Mouse (Mus musculus) midbrain, embryonic 15.5 days (tissue): ENCODE measurements around the gene Stum. TPM values are rescaled to one million over a fixed set of nuclear protein-coding genes. Genes with fewer than 3 reads are reported as not detected.

Experiments used
- ATAC-seq: fragments of 200-750 bp; cut with Nextera tagmentation; replicated peaks from 2 replicates; pipeline ENCODE4 v1.8.0; 2017; ENCODE audit warnings: moderate TSS enrichment
- H3K27ac ChIP-seq: fragments of 300-500 bp; sonication (generic); 2 replicates; pipeline ENCODE4 v1.5.1; 2015; ENCODE audit warnings: mild to moderate bottlenecking, inconsistent platforms
- H3K27me3 ChIP-seq: fragments of 300-500 bp; sonication (generic); replicated peaks from 2 replicates; pipeline ENCODE4 v1.6.1; 2015; ENCODE audit warnings: inconsistent platforms
- H3K36me3 ChIP-seq: fragments of 300-500 bp; sonication (generic); replicated peaks from 2 replicates; pipeline ENCODE4 v1.6.1; 2015; ENCODE audit warnings: inconsistent platforms
- H3K4me1 ChIP-seq: fragments of 300-500 bp; sonication (generic); 2 replicates; pipeline ENCODE4 v1.6.1; 2015; ENCODE audit warnings: inconsistent platforms
- H3K4me2 ChIP-seq: fragments of 300-500 bp; sonication (generic); 2 replicates; pipeline ENCODE4 v1.6.1; 2015; ENCODE audit warnings: inconsistent platforms, mild to moderate bottlenecking, moderate library complexity
- H3K4me3 ChIP-seq: fragments of 300-500 bp; sonication (generic); 2 replicates; pipeline ENCODE4 v1.5.1; 2015; ENCODE audit warnings: mild to moderate bottlenecking, inconsistent platforms
- H3K9ac ChIP-seq: fragments of 300-500 bp; sonication (generic); 2 replicates; pipeline ENCODE4 v1.6.1; 2015; ENCODE audit warnings: mild to moderate bottlenecking, inconsistent platforms
- H3K9me3 ChIP-seq: fragments of 300-500 bp; sonication (generic); 2 replicates; pipeline ENCODE4 v1.6.1; 2016; ENCODE audit warnings: inconsistent platforms
- WGBS: fragments of 180-500 bp; shearing (Covaris S2); methylation state at CpG from one replicate; pipeline ENCODE4 v1.1.7; 2015; ENCODE audit warnings: mixed read lengths; 5-methylcytosine and 5-hydroxymethylcytosine counted together
- polyA plus RNA-seq: library from polyadenylated mRNA; unstranded; fragments of >200 nt; fragmentation: Nextera tagmentation; extraction: Ambion mirVana; gene quantifications from 2 replicates; pipeline ENCODE4 v1.2.1, GENCODE M21; 2015

Stum gene
- polyA plus RNA-seq, 1 experiment from 2014 or later: 7.2 TPM

DNA sequence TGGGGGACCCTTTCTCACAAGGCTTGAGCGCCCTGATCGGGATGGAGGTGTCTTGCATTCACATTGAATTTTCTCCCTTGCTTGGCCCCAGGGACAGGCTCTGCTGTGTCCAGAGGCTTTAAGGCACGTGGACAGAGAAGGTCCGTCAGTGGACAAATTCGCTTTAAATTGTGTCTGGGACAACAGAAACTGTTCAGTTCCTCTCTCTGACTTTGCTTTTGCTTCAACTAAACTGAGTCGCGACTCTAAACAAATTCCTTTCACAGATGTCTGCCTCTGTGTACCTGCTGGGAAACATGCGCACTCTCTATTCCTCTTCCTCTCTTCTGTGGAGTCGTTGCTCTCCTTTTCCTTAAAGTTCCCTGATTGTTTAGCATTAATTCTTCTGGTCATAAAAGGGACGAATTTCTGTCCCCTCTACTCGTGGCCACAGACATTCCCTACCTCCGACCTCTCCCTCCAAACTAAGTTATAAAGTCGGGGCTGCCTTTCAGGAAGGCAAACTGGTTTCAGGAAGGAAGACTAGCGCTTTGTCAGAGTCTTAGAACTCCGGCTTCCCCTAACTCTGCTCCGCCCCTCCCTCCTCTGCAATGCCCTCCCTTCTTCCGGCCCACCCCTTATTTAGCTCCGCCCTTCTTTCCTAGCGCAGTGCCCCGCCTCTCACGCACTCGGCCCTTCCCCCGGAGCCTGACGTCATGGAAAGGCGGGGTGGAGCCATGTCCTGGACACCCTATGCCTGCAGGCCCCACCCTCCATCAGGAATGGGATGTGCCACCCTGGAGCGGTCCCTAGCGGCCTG is 96.2 kb downstream of the Stum start:
- 1% methylated on average over 27 of the region's 27 CpGs for WGBS
- Histone ChIP-seq H3K4me2 (peak overlapping the region; percentile 55), H3K4me3 (peak overlapping the region; percentile 37), H3K9ac (peak overlapping the region; percentile 23), H3K4me1 (peaks cover 23% of the 10 kb centered on the region), H3K36me3 (no peaks in the 10 kb centered on the region), H3K9me3 (no peaks in the 10 kb centered on the region), H3K27ac (peak overlapping the region; percentile 59), H3K27me3 (no peaks in the 10 kb centered on the region)
- peak; percentile 97 for ATAC-seq

DNA sequence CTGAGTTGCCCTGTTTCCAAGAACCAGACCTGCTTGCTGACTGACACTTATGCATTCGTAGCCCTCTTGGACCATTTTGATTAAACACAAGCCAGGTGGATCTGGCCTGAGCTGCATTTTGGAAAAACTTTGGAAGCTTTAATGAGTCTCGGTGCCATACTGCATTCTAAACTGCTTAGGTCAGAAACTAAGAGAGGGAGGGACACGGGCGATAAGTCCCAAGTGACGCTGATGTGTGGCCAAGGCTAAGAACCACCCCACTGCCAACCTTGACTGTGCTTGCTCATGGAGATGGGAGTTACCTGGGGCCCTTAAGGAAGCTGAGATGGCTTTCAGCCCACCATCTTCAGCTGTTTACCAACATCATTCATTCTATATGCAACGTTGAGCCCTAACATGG is 98.0 kb downstream of the Stum start:
- H3K27me3 ChIP-seq: no peaks in the 10 kb centered on the region
- no peaks in the 10 kb centered on the region for H3K36me3 ChIP-seq
- H3K9me3 ChIP-seq: no peaks in the 10 kb centered on the region
- 89% methylated on average over 6 of the region's 6 CpGs for WGBS
- no peak overlapping the region for H3K4me3 ChIP-seq
- no peak for ATAC-seq
- no peak overlapping the region for H3K27ac ChIP-seq
- no peak overlapping the region for H3K9ac ChIP-seq
- H3K4me2 ChIP-seq: no peak overlapping the region
- peaks cover 23% of the 10 kb centered on the region for H3K4me1 ChIP-seq

DNA sequence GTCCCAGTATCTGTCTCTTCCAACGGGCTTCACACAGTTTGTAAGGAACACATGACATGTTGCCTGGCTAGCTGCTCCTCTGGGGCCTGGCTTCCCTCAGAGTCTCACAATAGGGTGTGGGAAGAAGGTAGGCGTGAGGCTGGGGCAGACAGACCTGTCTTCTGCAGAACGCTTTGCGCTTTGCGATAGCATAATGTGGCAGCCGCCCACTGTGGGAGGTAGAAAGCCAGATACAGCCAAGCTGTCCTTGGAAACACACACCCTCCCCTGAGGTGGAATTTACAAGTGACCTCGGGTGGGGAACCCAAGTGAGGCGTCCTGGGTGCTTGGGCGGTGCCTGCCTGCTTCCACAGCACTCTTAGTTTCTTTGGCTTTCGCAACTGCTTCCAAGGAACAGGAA is 98.8 kb downstream of the Stum start:
- Histone ChIP-seq H3K9ac (no peak overlapping the region), H3K27ac (no peak overlapping the region), H3K4me3 (no peak overlapping the region), H3K9me3 (no peaks in the 10 kb centered on the region), H3K4me1 (peaks cover 23% of the 10 kb centered on the region), H3K4me2 (no peak overlapping the region), H3K36me3 (no peaks in the 10 kb centered on the region), H3K27me3 (no peaks in the 10 kb centered on the region)
- ATAC-seq: no peak
- 74% methylated on average over 10 of the region's 10 CpGs for WGBS

DNA sequence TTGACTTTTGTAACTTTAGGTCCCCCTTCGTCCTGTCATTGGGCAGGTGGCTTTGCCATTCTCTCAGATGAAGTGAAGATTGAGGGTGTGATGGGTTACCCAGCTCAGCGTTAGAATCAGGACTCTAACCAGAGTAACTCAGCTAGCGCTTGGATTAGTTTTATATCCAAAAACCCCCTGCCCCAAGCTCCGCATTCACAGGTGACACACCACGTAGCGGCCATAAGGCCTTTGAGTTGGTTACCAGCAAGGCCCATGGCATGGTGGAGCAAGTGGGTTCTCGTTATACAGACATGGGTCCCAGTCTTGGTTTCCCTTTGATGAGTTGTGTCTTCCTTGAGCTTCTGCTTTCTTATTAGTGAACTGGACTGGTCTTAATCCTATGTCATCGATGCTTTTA is 99.4 kb downstream of the Stum start:
- ATAC-seq: no peak
- H3K4me1 ChIP-seq: peaks cover 21% of the 10 kb centered on the region
- WGBS: 95% methylated on average over 8 of the region's 8 CpGs
- no peak overlapping the region for H3K9ac ChIP-seq
- no peak overlapping the region for H3K27ac ChIP-seq
- H3K36me3 ChIP-seq: no peaks in the 10 kb centered on the region
- no peak overlapping the region for H3K4me3 ChIP-seq
- no peak overlapping the region for H3K4me2 ChIP-seq
- no peaks in the 10 kb centered on the region for H3K27me3 ChIP-seq
- no peaks in the 10 kb centered on the region for H3K9me3 ChIP-seq

Other genes with a start within 250 kb of the Stum start
- 15.4 and 15.8 TPM in 2 replicates for gene Psen2, start 220.1 kb downstream of the Stum start, polyA plus RNA-seq
- 2.5 and 3.0 TPM in 2 replicates for gene Itpkb, start 153.0 kb downstream of the Stum start, polyA plus RNA-seq
- 95.9 and 96.2 TPM in 2 replicates for gene Parp1, start 85.4 kb upstream of the Stum start, polyA plus RNA-seq
- 11.4 and 12.0 TPM in 2 replicates for gene Lin9, start 157.6 kb upstream of the Stum start, polyA plus RNA-seq
- gene Mixl1, start 213.5 kb upstream of the Stum start, polyA plus RNA-seq: 0.28 and 0.35 TPM in 2 replicates
- gene Acbd3, start 242.5 kb upstream of the Stum start, polyA plus RNA-seq: 23.9 and 25.8 TPM in 2 replicates